Mouse (Mus musculus): ENCODE results near the gene Frem1. TPM values are rescaled to one million over a fixed set of nuclear protein-coding genes. Genes with fewer than 3 reads are reported as not detected.

The Frem1 gene
- polyA plus RNA-seq, 1 experiment from 2014 or later, result 18.7 TPM

GRCm38 (mm10) chr4:83051176-83051575 is 963 bp downstream of the Frem1 start:
- peak; percentile 52 for DNase-seq (ENCODE audit: low spot score)
- Histone ChIP-seq H3K4me3 (replicated peaks; ENCODE audit: low read depth, low read length) (peak overlapping the region; percentile 47), H3K4me2 (ENCODE audit: low read length) (peak overlapping the region; percentile 53), H3K9me3 (replicated peaks; ENCODE audit: low read length) (no peaks in the 10 kb centered on the region), H3K36me3 (ENCODE audit: insufficient read depth, low read length) (no peaks in the 10 kb centered on the region), H3K4me1 (replicated peaks; ENCODE audit: insufficient read depth, low read length) (0 out of 2 replicates have a peak, but pooled peaks cover 4% of the 10 kb centered on the region), H3K27me3 (ENCODE audit: insufficient read depth, low read length) (no peaks in the 10 kb centered on the region), H3K9ac (ENCODE audit: low read depth, low read length) (peak overlapping the region; percentile 63), H3K27ac (peak overlapping the region; percentile 74; the same call in 1 of the 2 replicates)
- 12% methylated on average over 8 of the region's 8 CpGs for WGBS
- TF ChIP-seq CTCF (IDR thresholded peaks at IDR 0.05; ENCODE audit: low read depth), result no peak
- ATAC-seq (replicated peaks; ENCODE audit: low FRiP score, low read depth), result no peak

GRCm38 (mm10) chr4:83050151-83050796 is 1.9 kb downstream of the Frem1 start:
- ATAC-seq (replicated peaks; ENCODE audit: low FRiP score, low read depth), result no peak
- peak overlapping the region; percentile 47 for H3K4me3 ChIP-seq (replicated peaks; ENCODE audit: low read depth, low read length)

GRCm38 (mm10) chr4:83049288-83049687 is 2.9 kb downstream of the Frem1 start:
- Histone ChIP-seq H3K27me3 (ENCODE audit: insufficient read depth, low read length) (no peaks in the 10 kb centered on the region), H3K4me1 (replicated peaks; ENCODE audit: insufficient read depth, low read length) (0 out of 2 replicates have a peak, but pooled peaks cover 4% of the 10 kb centered on the region), H3K36me3 (ENCODE audit: insufficient read depth, low read length) (no peaks in the 10 kb centered on the region), H3K4me3 (replicated peaks; ENCODE audit: low read depth, low read length) (peak overlapping the region; percentile 47), H3K9ac (ENCODE audit: low read depth, low read length) (0 out of 2 replicates have a peak overlapping the region, but pooled peaks have one; percentile 35), H3K27ac (no peak overlapping the region), H3K4me2 (ENCODE audit: low read length) (peak overlapping the region; percentile 53), H3K9me3 (replicated peaks; ENCODE audit: low read length) (no peaks in the 10 kb centered on the region)
- no peak for ATAC-seq (replicated peaks; ENCODE audit: low FRiP score, low read depth)
- no peak for TF ChIP-seq CTCF (IDR thresholded peaks at IDR 0.05; ENCODE audit: low read depth)
- 37% methylated on average over 3 of the region's 3 CpGs for WGBS
- peak; percentile 41 for DNase-seq (ENCODE audit: low spot score)

More at GRCm38 (mm10) chr4:83050151-83050796, 1.9 kb downstream of the Frem1 start:
- Histone ChIP-seq H3K9ac (ENCODE audit: low read depth, low read length) (no peak overlapping the region), H3K27ac (0 out of 2 replicates have a peak overlapping the region, but pooled peaks have one; percentile 74), H3K4me1 (replicated peaks; ENCODE audit: insufficient read depth, low read length) (0 out of 2 replicates have a peak, but pooled peaks cover 4% of the 10 kb centered on the region), H3K27me3 (ENCODE audit: insufficient read depth, low read length) (no peaks in the 10 kb centered on the region), H3K4me2 (ENCODE audit: low read length) (peak overlapping the region; percentile 53), H3K36me3 (ENCODE audit: insufficient read depth, low read length) (no peaks in the 10 kb centered on the region), H3K9me3 (replicated peaks; ENCODE audit: low read length) (no peaks in the 10 kb centered on the region)
- DNase-seq (ENCODE audit: low spot score), result peak; percentile 44
- no peak for TF ChIP-seq CTCF (IDR thresholded peaks at IDR 0.05; ENCODE audit: low read depth)
- WGBS, result 31% methylated on average over 5 of the region's 5 CpGs

DNA sequence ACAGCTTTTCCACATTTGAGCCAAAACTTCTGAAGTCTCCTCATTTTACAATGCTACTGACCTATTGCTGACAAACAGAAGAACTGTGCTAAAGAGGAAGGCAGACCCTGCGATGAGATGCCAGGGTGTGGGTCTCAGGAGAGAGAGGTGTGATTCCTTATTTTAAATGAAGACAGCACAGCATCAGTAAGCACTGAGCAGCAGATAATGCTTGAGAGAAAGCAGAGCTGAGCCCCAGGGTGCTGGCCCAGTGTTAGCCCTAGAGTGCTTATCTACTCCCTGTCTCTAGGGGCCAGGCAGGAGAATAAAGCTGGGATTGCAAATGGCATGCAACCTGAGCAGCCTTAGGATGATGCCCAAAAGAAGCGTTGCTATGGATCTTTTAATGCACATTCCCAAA is 3.6 kb downstream of the Frem1 start:
- H3K4me3 ChIP-seq (replicated peaks; ENCODE audit: low read depth, low read length), result 0 out of 2 replicates have a peak overlapping the region, but pooled peaks have one; percentile 15
- no peak for DNase-seq (ENCODE audit: low spot score)

DNA sequence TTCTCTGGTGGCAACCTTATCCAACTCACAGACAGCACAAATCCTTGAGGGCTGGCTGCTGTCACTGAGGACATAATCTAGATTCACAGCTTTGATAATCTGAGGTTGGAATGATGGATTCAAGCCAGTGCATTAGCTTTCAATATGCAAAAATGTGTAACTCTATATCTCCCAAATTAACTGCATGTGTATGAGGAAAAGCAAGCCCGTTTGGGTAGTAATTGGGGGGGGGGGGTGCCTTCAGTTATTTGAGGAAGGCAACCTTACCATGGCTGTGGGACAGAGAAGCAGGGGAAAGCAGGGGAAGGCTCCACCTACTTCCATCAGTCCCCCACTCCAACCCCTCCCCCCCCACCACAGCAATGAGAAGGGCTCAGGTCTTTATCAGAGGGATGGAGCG is 5.3 kb downstream of the Frem1 start:
- Histone ChIP-seq H3K36me3 (ENCODE audit: insufficient read depth, low read length) (no peaks in the 10 kb centered on the region), H3K4me2 (ENCODE audit: low read length) (peak overlapping the region; percentile 25; the same call in 1 of the 2 replicates), H3K27me3 (ENCODE audit: insufficient read depth, low read length) (no peaks in the 10 kb centered on the region), H3K27ac (no peak overlapping the region), H3K9ac (ENCODE audit: low read depth, low read length) (no peak overlapping the region), H3K4me1 (replicated peaks; ENCODE audit: insufficient read depth, low read length) (0 out of 2 replicates have a peak, but pooled peaks cover 4% of the 10 kb centered on the region), H3K4me3 (replicated peaks; ENCODE audit: low read depth, low read length) (no peak overlapping the region), H3K9me3 (replicated peaks; ENCODE audit: low read length) (no peaks in the 10 kb centered on the region)
- no peak for TF ChIP-seq CTCF (IDR thresholded peaks at IDR 0.05; ENCODE audit: low read depth)
- DNase-seq (ENCODE audit: low spot score), result peak; percentile 24
- WGBS, result 52% methylated on average over 2 of the region's 2 CpGs
- ATAC-seq (replicated peaks; ENCODE audit: low FRiP score, low read depth), result no peak

More for the DNA sequence above, 3.6 kb downstream of the Frem1 start:
- Histone ChIP-seq H3K4me1 (replicated peaks; ENCODE audit: insufficient read depth, low read length) (0 out of 2 replicates have a peak, but pooled peaks cover 4% of the 10 kb centered on the region), H3K9ac (ENCODE audit: low read depth, low read length) (no peak overlapping the region), H3K27ac (no peak overlapping the region), H3K27me3 (ENCODE audit: insufficient read depth, low read length) (no peaks in the 10 kb centered on the region), H3K4me2 (ENCODE audit: low read length) (peak overlapping the region; percentile 53), H3K9me3 (replicated peaks; ENCODE audit: low read length) (no peaks in the 10 kb centered on the region), H3K36me3 (ENCODE audit: insufficient read depth, low read length) (no peaks in the 10 kb centered on the region)
- ATAC-seq (replicated peaks; ENCODE audit: low FRiP score, low read depth), result no peak
- 29% methylated on average over 2 of the region's 2 CpGs for WGBS
- no peak for TF ChIP-seq CTCF (IDR thresholded peaks at IDR 0.05; ENCODE audit: low read depth)

DNA sequence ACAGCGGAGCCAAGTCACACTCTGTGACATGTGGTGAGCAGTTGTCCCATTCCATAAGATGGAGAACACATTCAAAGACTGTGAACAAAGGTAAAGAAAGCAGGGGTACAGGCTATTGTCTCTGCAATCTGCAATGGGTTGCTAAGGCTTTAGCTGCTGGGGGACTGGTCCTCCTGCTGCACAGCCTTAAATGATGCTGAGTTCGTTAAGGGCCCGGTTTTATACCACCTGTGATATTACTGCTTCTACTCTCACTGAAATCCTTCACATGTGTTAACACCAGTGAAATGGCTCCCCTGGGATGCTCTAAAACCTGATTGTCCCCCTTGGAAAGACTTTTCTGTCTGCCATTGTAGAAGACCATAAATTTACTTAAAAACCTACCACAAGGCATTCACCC is 6.1 kb downstream of the Frem1 start:
- TF ChIP-seq CTCF (IDR thresholded peaks at IDR 0.05; ENCODE audit: low read depth), result no peak
- H3K4me1 ChIP-seq (replicated peaks; ENCODE audit: insufficient read depth, low read length), result 0 out of 2 replicates have a peak, but pooled peaks cover 4% of the 10 kb centered on the region
- 67% methylated on average over 3 of the region's 3 CpGs for WGBS

More for the DNA sequence above, 6.1 kb downstream of the Frem1 start:
- Histone ChIP-seq H3K4me3 (replicated peaks; ENCODE audit: low read depth, low read length) (no peak overlapping the region), H3K27me3 (ENCODE audit: insufficient read depth, low read length) (no peaks in the 10 kb centered on the region), H3K9me3 (replicated peaks; ENCODE audit: low read length) (no peaks in the 10 kb centered on the region), H3K4me2 (ENCODE audit: low read length) (peak overlapping the region; percentile 10; the same call in 1 of the 2 replicates), H3K9ac (ENCODE audit: low read depth, low read length) (no peak overlapping the region), H3K36me3 (ENCODE audit: insufficient read depth, low read length) (no peaks in the 10 kb centered on the region), H3K27ac (no peak overlapping the region)
- DNase-seq (ENCODE audit: low spot score), result no peak
- ATAC-seq (replicated peaks; ENCODE audit: low FRiP score, low read depth), result no peak

All from kidney, postnatal 0 days (tissue).